Mouse (Mus musculus): ENCODE results near the gene 2700097O09Rik. TPM values are rescaled to one million over a fixed set of nuclear protein-coding genes. Genes with fewer than 3 reads are reported as not detected.

Gene 2700097O09Rik
- polyA plus RNA-seq, 2 experiments, result 15.0 to 37.0 TPM

GRCm38 (mm10) chr12:55061006-55061405 lies 18.9 kb downstream of the 2700097O09Rik start:
- Histone ChIP-seq H3K36me3 (replicated peaks; ENCODE audit: control insufficient read depth, insufficient read depth, low read depth) (no peaks in the 10 kb centered on the region), H3K4me2 (ENCODE audit: low read depth) (peak overlapping the region; percentile 28; the same call in 1 of the 2 replicates), H3K9ac (replicated peaks) (no peak overlapping the region; the same call in 1 of the 2 replicates), H3K27ac (peak overlapping the region; percentile 9), H3K4me3 (ENCODE audit: insufficient read depth in 1 of 2, low read depth in 2 of 2, low read length in 2 of 2) (no peak overlapping the region), H3K27me3 (ENCODE audit: control insufficient read depth, insufficient read depth, low read length) (no peaks in the 10 kb centered on the region), H3K4me1 (replicated peaks; ENCODE audit: control insufficient read depth in 2 of 2, insufficient read depth in 2 of 2, low read length in 1 of 2) (peaks cover 28 to 39% of the 10 kb centered on the region in 2 experiments), H3K9me3 (ENCODE audit: control insufficient read depth, low read length) (no peaks in the 10 kb centered on the region)
- ATAC-seq (ENCODE audit: insufficient read depth) (no peak), DNase-seq (ENCODE audit: low read depth in 3 of 3, low spot score in 3 of 3) (no peak)
- 82% methylated on average over 10 of the region's 10 CpGs for WGBS (ENCODE audit: insufficient replicate concordance)
- TF ChIP-seq CTCF (IDR thresholded peaks at IDR 0.05; ENCODE audit: low read depth) (no peak), EP300 (IDR thresholded peaks at IDR 0.05; ENCODE audit: low read depth) (no peak)

DNA sequence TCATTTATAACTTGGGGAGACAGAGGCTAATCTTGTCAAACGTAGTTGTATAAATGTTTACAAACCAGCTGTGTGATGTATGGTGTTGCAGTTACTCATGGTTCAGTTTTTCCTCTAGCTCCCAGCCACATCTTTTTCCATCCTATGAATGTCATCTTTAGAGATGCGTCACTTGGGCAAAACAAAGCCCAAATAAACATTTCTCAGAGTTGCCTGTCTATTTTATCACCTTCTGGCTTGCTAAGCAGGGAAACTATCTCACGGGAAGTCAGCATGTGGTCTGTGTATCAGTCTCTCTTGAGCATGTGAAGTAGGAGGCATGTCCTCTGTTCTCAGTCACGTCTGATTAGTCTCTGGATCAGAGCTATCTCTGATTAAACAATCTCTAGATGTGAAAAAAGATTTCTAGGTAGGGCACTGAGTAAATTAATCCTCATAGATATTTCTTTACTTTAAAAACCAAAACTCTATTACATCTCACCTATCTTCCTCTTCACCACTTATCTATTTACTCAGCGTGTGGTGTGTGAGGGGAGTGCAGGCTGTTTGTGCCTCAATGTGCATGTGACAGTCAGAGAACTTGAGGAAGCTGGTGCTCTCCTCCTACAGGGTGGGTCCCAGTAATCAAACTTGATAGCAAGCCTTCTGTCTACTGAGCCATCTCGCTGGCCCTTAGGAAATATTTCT lies 19.6 kb downstream of the 2700097O09Rik start:
- ATAC-seq (ENCODE audit: insufficient read depth) (peak; percentile 86), DNase-seq (ENCODE audit: low read depth in 3 of 3, low spot score in 3 of 3) (peak in 2 of 3 experiments; percentile 50 to 59)
- Histone ChIP-seq H3K36me3 (replicated peaks; ENCODE audit: control insufficient read depth, insufficient read depth, low read depth) (no peaks in the 10 kb centered on the region), H3K4me1 (replicated peaks; ENCODE audit: control insufficient read depth in 2 of 2, insufficient read depth in 2 of 2, low read length in 1 of 2) (peaks cover 28 to 39% of the 10 kb centered on the region in 2 experiments), H3K4me2 (ENCODE audit: low read depth) (peak overlapping the region; percentile 28), H3K9ac (replicated peaks) (no peak overlapping the region), H3K27ac (peak overlapping the region; percentile 65), H3K9me3 (ENCODE audit: control insufficient read depth, low read length) (no peaks in the 10 kb centered on the region), H3K4me3 (ENCODE audit: insufficient read depth in 1 of 2, low read depth in 2 of 2, low read length in 2 of 2) (no peak overlapping the region), H3K27me3 (ENCODE audit: control insufficient read depth, insufficient read depth, low read length) (no peaks in the 10 kb centered on the region)
- 18% methylated on average over 6 of the region's 6 CpGs for WGBS (ENCODE audit: insufficient replicate concordance)
- TF ChIP-seq EP300 (IDR thresholded peaks at IDR 0.05; ENCODE audit: low read depth) (peak; percentile 36; the same call in 1 of the 2 replicates), CTCF (IDR thresholded peaks at IDR 0.05; ENCODE audit: low read depth) (peak; percentile 25)

DNA sequence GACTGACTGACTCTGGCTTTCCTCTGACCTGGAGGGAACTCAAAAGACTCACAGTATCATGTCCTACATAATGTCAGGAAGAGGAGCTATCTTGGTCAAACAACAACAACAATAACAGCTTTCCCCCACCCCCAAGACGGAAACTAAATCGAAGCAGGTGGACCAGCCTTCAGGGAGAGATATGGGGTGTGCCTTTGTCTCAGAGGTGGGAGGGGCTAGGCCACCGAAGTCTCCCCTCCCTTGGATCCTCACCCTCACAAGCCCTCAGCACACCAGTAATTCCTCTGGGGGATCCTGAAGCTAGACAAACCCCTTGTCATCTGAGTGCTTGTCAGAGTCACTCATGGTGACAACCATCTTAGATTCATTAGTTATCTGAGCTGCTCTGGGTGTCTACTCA lies 20.1 kb downstream of the 2700097O09Rik start:
- H3K27ac ChIP-seq, result peak overlapping the region; percentile 65
- TF ChIP-seq EP300 (IDR thresholded peaks at IDR 0.05; ENCODE audit: low read depth), result no peak
- no peak for TF ChIP-seq CTCF (IDR thresholded peaks at IDR 0.05; ENCODE audit: low read depth)
- 13% methylated on average over 3 of the region's 3 CpGs for WGBS (ENCODE audit: insufficient replicate concordance)
- no peaks in the 10 kb centered on the region for H3K9me3 ChIP-seq (ENCODE audit: control insufficient read depth, low read length)
- no peaks in the 10 kb centered on the region for H3K27me3 ChIP-seq (ENCODE audit: control insufficient read depth, insufficient read depth, low read length)
- H3K4me3 ChIP-seq (ENCODE audit: insufficient read depth in 1 of 2, low read depth in 2 of 2, low read length in 2 of 2), result no peak overlapping the region
- DNase-seq (ENCODE audit: low read depth in 3 of 3, low spot score in 3 of 3) (peak in 2 of 3 experiments; percentile 33 to 42), ATAC-seq (ENCODE audit: insufficient read depth) (peak; percentile 64; the same call in 1 of the 2 replicates)
- H3K4me2 ChIP-seq (ENCODE audit: low read depth), result peak overlapping the region; percentile 28
- H3K9ac ChIP-seq (replicated peaks), result peak overlapping the region; percentile 27; the same call in 1 of the 2 replicates
- peaks cover 34 to 43% of the 10 kb centered on the region in 2 experiments for H3K4me1 ChIP-seq (replicated peaks; ENCODE audit: control insufficient read depth in 2 of 2, insufficient read depth in 2 of 2, low read length in 1 of 2)
- no peaks in the 10 kb centered on the region for H3K36me3 ChIP-seq (replicated peaks; ENCODE audit: control insufficient read depth, insufficient read depth, low read depth)

GRCm38 (mm10) chr12:55058865-55059615 lies 20.9 kb downstream of the 2700097O09Rik start:
- no peak overlapping the region for H3K4me2 ChIP-seq (ENCODE audit: low read depth)
- H3K27me3 ChIP-seq (ENCODE audit: control insufficient read depth, insufficient read depth, low read length), result no peaks in the 10 kb centered on the region
- no peak overlapping the region for H3K4me3 ChIP-seq (ENCODE audit: insufficient read depth in 1 of 2, low read depth in 2 of 2, low read length in 2 of 2)
- TF ChIP-seq CTCF (IDR thresholded peaks at IDR 0.05; ENCODE audit: low read depth) (no peak), EP300 (IDR thresholded peaks at IDR 0.05; ENCODE audit: low read depth) (peak; percentile 53; the same call in 1 of the 2 replicates)
- ATAC-seq (ENCODE audit: insufficient read depth) (no peak), DNase-seq (ENCODE audit: low read depth in 3 of 3, low spot score in 3 of 3) (no peak)
- no peak overlapping the region for H3K9ac ChIP-seq (replicated peaks)
- H3K9me3 ChIP-seq (ENCODE audit: control insufficient read depth, low read length), result no peaks in the 10 kb centered on the region
- no peaks in the 10 kb centered on the region for H3K36me3 ChIP-seq (replicated peaks; ENCODE audit: control insufficient read depth, insufficient read depth, low read depth)
- peaks cover 39 to 47% of the 10 kb centered on the region in 2 experiments for H3K4me1 ChIP-seq (replicated peaks; ENCODE audit: control insufficient read depth in 2 of 2, insufficient read depth in 2 of 2, low read length in 1 of 2)
- peak overlapping the region; percentile 65 for H3K27ac ChIP-seq
- WGBS (ENCODE audit: insufficient replicate concordance), result 50% methylated on average over 6 of the region's 6 CpGs

GRCm38 (mm10) chr12:55056703-55057102 lies 23.2 kb downstream of the 2700097O09Rik start:
- H3K4me3 ChIP-seq (ENCODE audit: insufficient read depth in 1 of 2, low read depth in 2 of 2, low read length in 2 of 2), result no peak overlapping the region
- ATAC-seq (ENCODE audit: insufficient read depth) (no peak), DNase-seq (ENCODE audit: low read depth in 3 of 3, low spot score in 3 of 3) (no peak)
- H3K36me3 ChIP-seq (replicated peaks; ENCODE audit: control insufficient read depth, insufficient read depth, low read depth), result no peaks in the 10 kb centered on the region
- H3K27me3 ChIP-seq (ENCODE audit: control insufficient read depth, insufficient read depth, low read length), result no peaks in the 10 kb centered on the region
- peaks cover 56 to 63% of the 10 kb centered on the region in 2 experiments for H3K4me1 ChIP-seq (replicated peaks; ENCODE audit: control insufficient read depth in 2 of 2, insufficient read depth in 2 of 2, low read length in 1 of 2)
- H3K27ac ChIP-seq, result no peak overlapping the region
- H3K4me2 ChIP-seq (ENCODE audit: low read depth), result no peak overlapping the region
- H3K9me3 ChIP-seq (ENCODE audit: control insufficient read depth, low read length), result no peaks in the 10 kb centered on the region
- H3K9ac ChIP-seq (replicated peaks), result no peak overlapping the region
- TF ChIP-seq CTCF (IDR thresholded peaks at IDR 0.05; ENCODE audit: low read depth), result no peak
- TF ChIP-seq EP300 (IDR thresholded peaks at IDR 0.05; ENCODE audit: low read depth), result no peak
- 73% methylated on average over 2 of the region's 2 CpGs for WGBS (ENCODE audit: insufficient replicate concordance)
